Mouse (Mus musculus) spleen, adult 2 months (tissue): ENCODE data around the gene Zfp493.
"Not testable (repeated sequence)": the region's sequence is repeated elsewhere in the genome, so short reads cannot be mapped to it uniquely, and the experiment has no call there.

ENCODE experiments used
- CTCF ChIP-seq: fragments of 200-500 bp; IDR thresholded peaks from 2 replicates; pipeline ENCODE4 v1.5.1; 2011; ENCODE audit warnings: mild to moderate bottlenecking, inconsistent platforms; ENCODE audit not compliant: insufficient read depth, insufficient read length, insufficient replicate concordance; ENCODE audit errors: extremely low read depth
- POLR2A ChIP-seq: fragments of 200-500 bp; IDR thresholded peaks from 2 replicates; pipeline ENCODE4 v1.6.1; 2011; ENCODE audit warnings: low read depth, low read length, inconsistent platforms

DNA sequence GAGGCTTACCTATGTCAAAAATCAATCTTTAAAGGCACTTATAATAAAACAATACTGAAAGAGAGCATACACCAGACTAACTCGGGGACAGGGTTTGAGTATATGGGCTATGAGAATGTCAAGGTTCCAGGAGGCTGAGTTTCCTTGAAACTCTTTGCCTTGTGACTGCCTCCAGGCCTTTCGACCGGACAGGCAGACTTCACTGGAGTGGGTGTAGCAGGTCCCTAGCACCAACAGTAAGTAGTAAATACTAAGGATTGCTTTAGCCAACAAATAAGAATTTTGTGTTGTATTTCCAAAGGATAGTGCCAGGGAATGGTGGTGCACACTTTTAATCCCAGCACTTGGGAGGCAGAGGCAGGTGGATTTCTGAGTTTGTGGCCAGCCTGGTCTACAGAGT, 19.7 kb downstream of the Zfp493 start:
- not testable (repeated sequence) for TF ChIP-seq POLR2A, CTCF
